Mouse (Mus musculus): Measurements from ENCODE around the gene BC029722. TPM values are rescaled to one million over a fixed set of nuclear protein-coding genes. Genes with fewer than 3 reads are reported as not detected.

BC029722 gene
- polyA plus RNA-seq, 1 experiment from 2014 or later: 24.8 TPM

DNA sequence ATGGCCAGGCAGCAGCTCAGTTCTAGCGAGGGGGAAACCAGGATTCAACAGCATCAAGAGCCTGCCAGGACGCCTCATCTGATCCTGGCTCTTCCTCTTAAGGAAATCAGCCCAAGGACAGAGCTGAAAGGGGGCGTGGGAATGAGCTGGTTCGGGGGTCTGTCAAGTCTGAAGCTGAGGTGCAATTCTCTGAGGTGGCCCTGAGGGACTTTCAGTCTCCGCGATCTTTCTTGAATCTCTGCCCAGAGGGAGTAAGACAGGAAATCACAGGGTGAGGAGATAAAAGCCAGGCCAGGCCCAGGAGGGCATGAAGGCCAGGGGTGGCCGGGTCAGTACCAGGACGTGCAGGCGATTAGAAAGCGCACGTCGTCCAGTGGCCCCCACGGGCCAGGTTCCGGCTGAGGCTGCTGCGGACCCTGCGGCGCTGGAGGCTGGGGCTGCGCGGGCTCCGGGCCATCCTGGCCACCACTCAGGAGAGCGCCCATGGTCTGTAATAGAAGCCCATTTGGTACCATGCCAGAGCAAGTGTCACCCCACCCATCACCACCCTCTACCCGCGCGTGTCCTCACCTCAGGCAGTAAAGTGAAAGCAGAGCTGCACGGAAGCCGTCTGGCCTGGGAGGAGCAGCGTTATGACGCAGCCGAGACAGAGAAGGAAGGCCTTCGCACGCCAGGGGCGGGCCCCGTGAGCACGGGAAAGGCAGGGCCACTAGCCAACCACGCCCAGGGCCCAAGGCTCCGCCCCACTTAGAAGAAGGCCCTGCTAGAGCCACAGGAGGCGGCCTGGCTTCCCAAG is 432 bp downstream of the BC029722 start:
- H3K27ac ChIP-seq (replicated peaks): peak overlapping the region; percentile 82
- peaks cover 18% of the 10 kb centered on the region for H3K4me1 ChIP-seq
- H3K9ac ChIP-seq: peak overlapping the region; percentile 74
- peaks cover 42% of the 10 kb centered on the region for H3K36me3 ChIP-seq
- peak overlapping the region; percentile 78 for H3K4me3 ChIP-seq (replicated peaks)
- H3K9me3 ChIP-seq (replicated peaks): no peaks in the 10 kb centered on the region
- H3K27me3 ChIP-seq: no peaks in the 10 kb centered on the region
- H3K4me2 ChIP-seq (replicated peaks): peak overlapping the region; percentile 76
- peak; percentile 92 for ATAC-seq (ENCODE audit: insufficient number of reproducible peaks, low FRiP score, low TSS enrichment, low read depth)
- WGBS: under 1% methylated on average over 37 of the region's 37 CpGs

DNA sequence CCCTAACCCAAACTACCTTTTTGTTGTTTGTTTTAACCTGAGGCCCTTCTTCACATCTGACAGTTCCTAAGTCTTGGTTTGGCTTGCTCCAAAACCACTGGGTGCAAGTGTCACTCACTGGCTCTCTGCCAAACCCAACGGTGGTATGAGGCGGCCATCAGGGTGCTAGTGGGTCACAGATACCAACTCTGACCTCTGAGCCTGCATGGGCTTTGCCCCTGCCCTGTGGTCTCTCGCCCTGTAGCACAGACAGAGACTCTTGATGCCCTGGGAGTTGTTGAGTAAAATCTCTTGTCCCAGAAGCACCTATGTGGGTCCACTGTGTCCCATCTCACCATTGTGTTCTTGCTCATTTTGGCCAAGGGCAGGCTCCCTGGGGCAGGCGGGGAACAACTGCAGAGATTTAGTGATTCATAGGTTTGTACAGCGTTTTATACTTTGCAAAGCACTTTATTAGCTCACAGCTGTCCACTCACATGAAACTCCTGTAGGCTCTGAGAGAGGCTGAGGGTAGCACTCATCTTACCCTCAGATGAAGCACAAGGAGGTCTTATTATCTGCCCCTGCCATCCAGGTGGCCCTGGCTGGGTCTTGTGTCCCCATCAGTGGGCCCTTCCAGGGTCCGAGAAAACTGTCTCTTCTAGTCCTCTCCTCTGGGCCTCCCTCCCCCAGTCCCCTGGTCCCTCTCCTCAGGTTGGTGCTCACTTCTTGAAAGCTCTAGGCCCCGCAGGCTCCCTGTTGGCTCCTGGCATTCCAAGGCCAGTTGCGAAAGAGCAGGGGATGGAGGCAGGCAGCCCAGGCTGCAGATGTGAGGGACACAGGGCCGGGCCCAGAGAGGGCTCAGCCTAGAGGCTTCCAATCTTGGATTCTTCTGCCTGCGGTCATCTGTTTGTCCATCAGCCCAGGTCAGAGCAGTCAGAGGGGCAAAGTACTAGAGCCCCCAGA is 1.7 kb downstream of the BC029722 start:
- Histone ChIP-seq H3K4me1 (peaks cover 18% of the 10 kb centered on the region), H3K27ac (replicated peaks) (no peak overlapping the region), H3K4me3 (replicated peaks) (peak overlapping the region; percentile 78), H3K36me3 (peaks cover 30% of the 10 kb centered on the region), H3K4me2 (replicated peaks) (no peak overlapping the region), H3K9ac (no peak overlapping the region), H3K9me3 (replicated peaks) (no peaks in the 10 kb centered on the region), H3K27me3 (no peaks in the 10 kb centered on the region)
- 81% methylated on average over 10 of the region's 10 CpGs for WGBS
- ATAC-seq (ENCODE audit: insufficient number of reproducible peaks, low FRiP score, low TSS enrichment, low read depth): no peak

DNA sequence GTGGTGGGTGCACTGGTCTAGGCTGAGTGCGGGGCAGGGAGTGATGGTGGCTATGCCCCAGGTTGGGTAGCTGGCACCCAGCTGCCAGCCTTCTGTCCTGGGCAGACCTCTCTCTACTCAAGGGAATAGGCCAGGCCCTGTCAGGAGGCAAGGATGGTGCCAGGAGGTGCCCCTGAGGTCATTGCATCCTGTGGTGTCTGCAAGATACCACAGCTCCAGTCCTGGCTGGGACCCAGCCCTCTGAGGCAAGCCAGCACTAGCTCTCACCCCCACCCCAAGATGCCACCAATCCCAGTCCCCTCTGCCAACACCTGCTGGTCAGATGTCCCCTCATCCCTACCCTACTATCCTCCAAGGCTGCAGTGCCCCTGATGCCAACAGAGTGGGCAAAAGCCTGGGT is 3.0 kb downstream of the BC029722 start:
- H3K27ac ChIP-seq (replicated peaks): no peak overlapping the region
- H3K4me3 ChIP-seq (replicated peaks): no peak overlapping the region
- no peak overlapping the region for H3K4me2 ChIP-seq (replicated peaks)
- H3K36me3 ChIP-seq: peaks cover 17% of the 10 kb centered on the region
- H3K9ac ChIP-seq: no peak overlapping the region
- ATAC-seq (ENCODE audit: insufficient number of reproducible peaks, low FRiP score, low TSS enrichment, low read depth): no peak
- peaks cover 18% of the 10 kb centered on the region for H3K4me1 ChIP-seq
- WGBS: 100% methylated on average over 1 of the region's 1 CpGs
- H3K27me3 ChIP-seq: no peaks in the 10 kb centered on the region
- H3K9me3 ChIP-seq (replicated peaks): no peaks in the 10 kb centered on the region

DNA sequence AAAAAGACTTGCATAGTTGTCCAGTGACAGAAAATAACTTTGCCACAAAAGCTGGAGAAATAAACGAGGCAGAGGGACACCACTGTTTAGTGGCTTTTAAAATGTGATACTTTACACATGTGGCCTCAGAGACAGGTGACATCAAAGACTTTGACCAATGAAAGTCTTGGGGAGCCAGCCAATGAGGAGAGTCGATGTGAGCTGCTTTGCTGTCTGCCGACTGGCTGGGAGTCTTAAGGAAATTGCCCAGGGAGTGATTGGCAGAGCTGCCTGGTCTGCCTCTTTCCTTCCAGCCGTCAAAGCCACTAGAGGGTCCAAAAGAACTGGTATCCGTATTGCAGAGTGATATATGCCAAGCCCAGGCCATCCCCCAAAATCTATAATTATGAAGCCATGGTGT is 4.4 kb downstream of the BC029722 start:
- H3K27ac ChIP-seq (replicated peaks): no peak overlapping the region
- no peaks in the 10 kb centered on the region for H3K9me3 ChIP-seq (replicated peaks)
- peaks cover 18% of the 10 kb centered on the region for H3K4me1 ChIP-seq
- no peak overlapping the region for H3K9ac ChIP-seq
- no peak overlapping the region for H3K4me3 ChIP-seq (replicated peaks)
- ATAC-seq (ENCODE audit: insufficient number of reproducible peaks, low FRiP score, low TSS enrichment, low read depth): no peak
- H3K27me3 ChIP-seq: no peaks in the 10 kb centered on the region
- H3K4me2 ChIP-seq (replicated peaks): no peak overlapping the region
- H3K36me3 ChIP-seq: peaks cover 3% of the 10 kb centered on the region
- WGBS: 23% methylated on average over 5 of the region's 5 CpGs

DNA sequence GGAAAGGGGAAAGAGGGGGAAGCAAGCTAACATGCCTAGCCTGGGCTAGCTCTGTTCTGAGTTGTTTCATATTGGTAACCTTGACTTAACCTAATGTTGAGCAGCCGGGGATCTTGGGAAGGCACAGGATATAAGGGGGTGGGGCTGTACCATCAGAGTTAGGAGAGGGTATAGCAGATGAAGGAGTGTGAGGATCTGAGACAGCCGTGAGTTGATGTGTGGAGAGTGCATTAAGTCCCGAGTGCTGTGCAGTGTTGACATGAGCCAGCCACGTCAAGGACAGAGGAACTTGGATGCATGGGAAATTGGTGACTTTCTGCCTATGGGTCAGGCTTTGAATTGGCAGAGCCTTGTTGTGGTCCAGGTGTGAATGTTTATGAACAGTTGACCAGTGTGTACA is 6.6 kb downstream of the BC029722 start:
- no peak overlapping the region for H3K4me2 ChIP-seq (replicated peaks)
- ATAC-seq (ENCODE audit: insufficient number of reproducible peaks, low FRiP score, low TSS enrichment, low read depth): no peak
- H3K9me3 ChIP-seq (replicated peaks): no peaks in the 10 kb centered on the region
- no peak overlapping the region for H3K4me3 ChIP-seq (replicated peaks)
- H3K4me1 ChIP-seq: peaks cover under 1% of the 10 kb centered on the region; the same call in 1 of the 2 replicates
- no peaks in the 10 kb centered on the region for H3K36me3 ChIP-seq
- no peaks in the 10 kb centered on the region for H3K27me3 ChIP-seq
- WGBS: 74% methylated on average over 4 of the region's 4 CpGs
- no peak overlapping the region for H3K9ac ChIP-seq
- no peak overlapping the region for H3K27ac ChIP-seq (replicated peaks)

DNA sequence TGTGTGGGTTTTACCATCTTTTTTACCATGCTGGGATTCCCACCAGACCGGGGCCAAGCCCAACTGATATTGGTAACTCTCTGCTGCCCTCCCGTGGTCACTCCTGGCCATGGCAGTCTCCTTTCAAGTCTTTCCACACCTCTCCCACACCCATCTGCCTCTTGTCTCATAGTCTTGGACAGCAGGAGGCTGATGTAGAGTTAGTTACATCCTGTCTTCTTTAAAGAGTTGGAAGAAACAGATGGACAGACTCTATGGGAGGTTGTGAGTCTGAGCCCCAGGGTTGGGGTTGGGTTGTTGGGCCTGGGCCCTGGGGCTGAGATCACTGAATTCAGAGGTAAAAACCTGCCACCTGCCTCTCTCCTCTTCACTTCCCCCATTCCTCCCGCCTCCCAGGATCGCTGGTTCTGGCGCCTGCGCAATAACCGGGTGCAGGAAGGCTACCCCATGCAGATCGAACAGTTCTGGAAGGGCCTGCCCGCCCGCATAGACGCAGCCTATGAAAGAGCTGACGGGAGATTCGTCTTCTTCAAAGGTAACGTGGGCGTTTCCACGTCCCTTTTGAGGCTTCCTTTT is 7.3 kb downstream of the BC029722 start:
- Histone ChIP-seq H3K27ac (replicated peaks) (no peak overlapping the region), H3K4me3 (replicated peaks) (no peak overlapping the region), H3K9me3 (replicated peaks) (no peaks in the 10 kb centered on the region), H3K36me3 (no peaks in the 10 kb centered on the region), H3K4me1 (no peaks in the 10 kb centered on the region), H3K9ac (no peak overlapping the region), H3K4me2 (replicated peaks) (no peak overlapping the region), H3K27me3 (no peaks in the 10 kb centered on the region)
- WGBS: 38% methylated on average over 16 of the region's 16 CpGs
- ATAC-seq (ENCODE audit: insufficient number of reproducible peaks, low FRiP score, low TSS enrichment, low read depth): no peak

GRCm38 (mm10) chr2:155809620-155810019 is 9.6 kb downstream of the BC029722 start:
- H3K27ac ChIP-seq (replicated peaks): no peak overlapping the region
- H3K9me3 ChIP-seq (replicated peaks): no peaks in the 10 kb centered on the region
- no peak overlapping the region for H3K4me2 ChIP-seq (replicated peaks)
- ATAC-seq (ENCODE audit: insufficient number of reproducible peaks, low FRiP score, low TSS enrichment, low read depth): no peak
- H3K27me3 ChIP-seq: no peaks in the 10 kb centered on the region
- WGBS: 74% methylated on average over 4 of the region's 4 CpGs
- no peaks in the 10 kb centered on the region for H3K36me3 ChIP-seq
- H3K4me3 ChIP-seq (replicated peaks): no peak overlapping the region
- no peak overlapping the region for H3K9ac ChIP-seq
- no peaks in the 10 kb centered on the region for H3K4me1 ChIP-seq

GRCm38 (mm10) chr2:155807408-155807807 is 11.8 kb downstream of the BC029722 start:
- no peak overlapping the region for H3K9ac ChIP-seq

GRCm38 (mm10) chr2:155806548-155806947 is 12.7 kb downstream of the BC029722 start:
- Histone ChIP-seq H3K27ac (replicated peaks) (no peak overlapping the region), H3K36me3 (no peaks in the 10 kb centered on the region), H3K9me3 (replicated peaks) (no peaks in the 10 kb centered on the region), H3K4me3 (replicated peaks) (no peak overlapping the region), H3K9ac (no peak overlapping the region), H3K4me2 (replicated peaks) (no peak overlapping the region), H3K4me1 (no peaks in the 10 kb centered on the region), H3K27me3 (no peaks in the 10 kb centered on the region)
- no peak for ATAC-seq (ENCODE audit: insufficient number of reproducible peaks, low FRiP score, low TSS enrichment, low read depth)
- 71% methylated on average over 5 of the region's 5 CpGs for WGBS

More at GRCm38 (mm10) chr2:155807408-155807807, 11.8 kb downstream of the BC029722 start:
- Histone ChIP-seq H3K4me1 (no peaks in the 10 kb centered on the region), H3K27me3 (no peaks in the 10 kb centered on the region), H3K4me2 (replicated peaks) (no peak overlapping the region), H3K27ac (replicated peaks) (no peak overlapping the region), H3K9me3 (replicated peaks) (no peaks in the 10 kb centered on the region), H3K4me3 (replicated peaks) (no peak overlapping the region), H3K36me3 (no peaks in the 10 kb centered on the region)
- WGBS: 85% methylated on average over 4 of the region's 4 CpGs
- ATAC-seq (ENCODE audit: insufficient number of reproducible peaks, low FRiP score, low TSS enrichment, low read depth): no peak

- 88% methylated on average over 6 of the region's 6 CpGs for WGBS
- H3K27ac ChIP-seq (replicated peaks): no peak overlapping the region
- H3K9me3 ChIP-seq (replicated peaks): no peaks in the 10 kb centered on the region
- no peak overlapping the region for H3K4me3 ChIP-seq (replicated peaks)
- H3K4me2 ChIP-seq (replicated peaks): no peak overlapping the region
- no peaks in the 10 kb centered on the region for H3K27me3 ChIP-seq
- no peak for ATAC-seq (ENCODE audit: insufficient number of reproducible peaks, low FRiP score, low TSS enrichment, low read depth)
- H3K9ac ChIP-seq: no peak overlapping the region
- H3K4me1 ChIP-seq: no peaks in the 10 kb centered on the region
- no peaks in the 10 kb centered on the region for H3K36me3 ChIP-seq
Observed at GRCm38 (mm10) chr2:155805925-155806255, 13.3 kb downstream of the BC029722 start.

DNA sequence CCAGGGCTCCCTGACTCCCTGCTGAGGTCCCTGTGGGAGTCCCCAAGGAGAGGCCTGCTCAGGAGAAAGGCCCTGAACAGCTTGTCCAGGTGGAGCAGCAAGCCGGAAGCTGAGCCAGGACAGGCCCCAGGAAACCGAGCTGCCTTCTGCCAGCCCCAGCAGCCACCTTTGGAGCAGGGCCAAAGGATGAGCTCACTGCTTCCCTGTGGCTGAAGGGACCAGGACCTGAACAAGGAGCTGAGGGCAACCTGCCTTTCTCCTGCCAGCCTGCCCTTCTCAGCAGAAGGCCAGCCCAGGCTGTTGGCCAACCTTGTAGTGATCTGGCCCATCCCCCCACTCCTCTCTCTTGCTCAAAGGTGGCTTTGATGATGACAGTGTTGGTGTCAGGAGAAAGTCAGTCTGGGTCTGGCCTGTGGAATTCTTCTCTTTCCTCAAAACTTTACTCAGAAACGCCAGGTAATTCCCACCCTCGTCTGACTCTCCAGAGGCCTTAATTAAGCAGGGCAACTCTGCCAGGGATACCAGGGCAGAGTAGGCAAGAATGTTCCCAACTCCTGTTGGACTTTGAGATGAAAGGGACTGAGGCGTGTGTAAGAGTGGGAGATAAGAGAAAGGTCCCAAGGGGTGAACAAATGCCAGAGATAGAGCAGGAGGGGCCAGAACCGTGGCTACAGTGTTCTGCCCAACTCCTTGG is 13.8 kb downstream of the BC029722 start:
- Histone ChIP-seq H3K4me2 (replicated peaks) (no peak overlapping the region), H3K9ac (no peak overlapping the region), H3K27ac (replicated peaks) (no peak overlapping the region), H3K9me3 (replicated peaks) (no peaks in the 10 kb centered on the region), H3K27me3 (no peaks in the 10 kb centered on the region), H3K4me1 (no peaks in the 10 kb centered on the region), H3K4me3 (replicated peaks) (no peak overlapping the region), H3K36me3 (no peaks in the 10 kb centered on the region)
- 57% methylated on average over 6 of the region's 6 CpGs for WGBS
- ATAC-seq (ENCODE audit: insufficient number of reproducible peaks, low FRiP score, low TSS enrichment, low read depth): no peak

Measured in embryonic facial prominence, embryonic 15.5 days (tissue).